Mouse (Mus musculus) spleen, adult 2 months (tissue): ENCODE results near the gene Olfr812. TPM values are rescaled to one million over a fixed set of nuclear protein-coding genes. Genes with fewer than 3 reads are reported as not detected.

Experiments
- DNase-seq, 2 experiments: peaks; one replicate each; pipeline versions ENCODE4 v3.0.0 to v3.0.0-alpha.2; 2012 to 2021; ENCODE audit warnings: low spot score in 2 of 2, low read depth in 1 of 2
- H3K27ac ChIP-seq: fragments of 200-500 bp; 2 replicates; pipeline ENCODE4 v1.5.1; 2012; ENCODE audit warnings: low read length, inconsistent platforms; ENCODE audit not compliant: insufficient read depth
- H3K27me3 ChIP-seq: fragments of 200-500 bp; 2 replicates; pipeline ENCODE4 v1.6.1; 2012; ENCODE audit warnings: mild to moderate bottlenecking, moderate library complexity, low read length, inconsistent platforms; ENCODE audit not compliant: control insufficient read depth, insufficient read depth
- H3K36me3 ChIP-seq: fragments of 200-500 bp; 2 replicates; pipeline ENCODE4 v1.6.1; 2012; ENCODE audit warnings: mild to moderate bottlenecking, low read length, inconsistent platforms; ENCODE audit not compliant: control insufficient read depth, insufficient read depth
- H3K4me1 ChIP-seq: fragments of 200-500 bp; 2 replicates; pipeline ENCODE4 v1.6.1; 2011; ENCODE audit warnings: inconsistent platforms; ENCODE audit not compliant: control insufficient read depth, insufficient read depth, insufficient read length
- H3K4me3 ChIP-seq: fragments of 200-500 bp; 2 replicates; pipeline ENCODE4 v1.5.1; 2011; ENCODE audit warnings: mild to moderate bottlenecking, inconsistent platforms; ENCODE audit not compliant: insufficient read depth, insufficient read length; ENCODE audit errors: extremely low read depth
- CTCF ChIP-seq: fragments of 200-500 bp; IDR thresholded peaks from 2 replicates; pipeline ENCODE4 v1.5.1; 2011; ENCODE audit warnings: mild to moderate bottlenecking, inconsistent platforms; ENCODE audit not compliant: insufficient read depth, insufficient read length, insufficient replicate concordance; ENCODE audit errors: extremely low read depth
- POLR2A ChIP-seq: fragments of 200-500 bp; IDR thresholded peaks from 2 replicates; pipeline ENCODE4 v1.6.1; 2011; ENCODE audit warnings: low read depth, low read length, inconsistent platforms
- polyA plus RNA-seq: library from polyadenylated mRNA; depleted of rRNA; stranded (reverse); fragments of >200 nt; gene quantifications from 2 replicates; pipeline ENCODE4 v1.2.3, GENCODE M21; 2012; rRNA removed

Gene Olfr812
- polyA plus RNA-seq, 1 experiment: not detected

DNA sequence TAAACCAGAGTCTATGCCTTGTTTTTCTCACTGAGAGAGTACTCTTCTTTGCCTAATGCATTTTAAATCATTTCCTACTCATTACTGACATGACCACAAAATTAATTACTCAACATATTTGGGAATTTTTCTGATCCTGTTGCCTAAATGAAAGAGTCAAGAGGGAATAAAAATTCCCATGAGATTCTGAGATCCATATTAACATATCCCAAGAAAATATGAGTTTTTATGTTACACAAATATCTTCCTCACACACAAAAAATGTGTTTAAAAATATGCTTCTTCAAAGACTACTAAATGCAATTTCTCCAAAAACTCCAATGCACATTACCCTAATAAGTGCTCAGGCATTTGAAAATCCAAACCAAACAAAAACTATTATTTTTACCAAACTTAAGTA, 51.1 kb downstream of the Olfr812 start, which contains the start of gene Olfr810:
Gene Olfr810 (minus strand): TSS at position 101 of the 400 bp plus-strand sequence.
- no peak for DNase-seq

More for the DNA sequence above, 51.1 kb downstream of the Olfr812 start, which contains the start of gene Olfr810:
- H3K36me3 ChIP-seq: no peaks in the 10 kb centered on the region
- no peaks in the 10 kb centered on the region for H3K4me1 ChIP-seq
- H3K4me3 ChIP-seq: no peak within 1 kb of the TSS
- no peak within 1 kb of the TSS for H3K27ac ChIP-seq
- H3K27me3 ChIP-seq: no peaks in the 10 kb centered on the region
- TF ChIP-seq POLR2A (no peak), CTCF (no peak)

Other genes starting within 250 kb of the Olfr812 start
- gene Olfr796, start 233.5 kb downstream of the Olfr812 start, polyA plus RNA-seq: not detected in 2 replicates
- gene Olfr798, start 218.2 kb downstream of the Olfr812 start, polyA plus RNA-seq: not detected in 2 replicates
- gene Olfr799, start 208.6 kb downstream of the Olfr812 start, polyA plus RNA-seq: not detected in 2 replicates
- gene Olfr800, start 188.4 kb downstream of the Olfr812 start, polyA plus RNA-seq: not detected in 2 replicates
- not detected in 2 replicates for gene Olfr801, start 172.2 kb downstream of the Olfr812 start, polyA plus RNA-seq
- gene Olfr802, start 157.9 kb downstream of the Olfr812 start, polyA plus RNA-seq: not detected in 2 replicates
- gene Olfr803, start 151.8 kb downstream of the Olfr812 start, polyA plus RNA-seq: not detected in 2 replicates
- not detected in 2 replicates for gene Olfr804, start 142.9 kb downstream of the Olfr812 start, polyA plus RNA-seq
- gene Olfr805, start 116.7 kb downstream of the Olfr812 start, polyA plus RNA-seq: not detected in 2 replicates
- gene Olfr806, start 104.2 kb downstream of the Olfr812 start, polyA plus RNA-seq: not detected in 2 replicates
- not detected in 2 replicates for gene Olfr807, start 88.3 kb downstream of the Olfr812 start, polyA plus RNA-seq
- gene Olfr808, start 80.6 kb downstream of the Olfr812 start, polyA plus RNA-seq: not detected in 2 replicates
- not detected in 2 replicates for gene Olfr809, start 71.5 kb downstream of the Olfr812 start, polyA plus RNA-seq
- gene Olfr810, start 51.2 kb downstream of the Olfr812 start, polyA plus RNA-seq: not detected in 2 replicates
- not detected in 2 replicates for gene Olfr811, start 41.7 kb downstream of the Olfr812 start, polyA plus RNA-seq
- gene Olfr813, start 9.3 kb upstream of the Olfr812 start, polyA plus RNA-seq: not detected in 2 replicates
- not detected in 2 replicates for gene Olfr814, start 33.8 kb upstream of the Olfr812 start, polyA plus RNA-seq
- gene Olfr815, start 59.8 kb upstream of the Olfr812 start, polyA plus RNA-seq: not detected in 2 replicates
- gene Olfr816, start 69.5 kb upstream of the Olfr812 start, polyA plus RNA-seq: not detected in 2 replicates
- not detected in 2 replicates for gene Olfr818, start 103.0 kb upstream of the Olfr812 start, polyA plus RNA-seq
- not detected in 2 replicates for gene Olfr819, start 121.2 kb upstream of the Olfr812 start, polyA plus RNA-seq
- gene Olfr247, start 130.0 kb upstream of the Olfr812 start, polyA plus RNA-seq: not detected in 2 replicates
- gene Gm10310, start 139.0 kb upstream of the Olfr812 start, polyA plus RNA-seq: not detected in 2 replicates
- gene Olfr820, start 166.5 kb upstream of the Olfr812 start, polyA plus RNA-seq: not detected in 2 replicates
- not detected in 2 replicates for gene Olfr821, start 184.3 kb upstream of the Olfr812 start, polyA plus RNA-seq
- not detected in 2 replicates for gene Olfr822, start 225.1 kb upstream of the Olfr812 start, polyA plus RNA-seq